Mouse (Mus musculus) heart, postnatal 25 days (tissue): ENCODE results near the gene AU021092. TPM values are rescaled to one million over a fixed set of nuclear protein-coding genes. Genes with fewer than 3 reads are reported as not detected.
A peak's percentile ranks its signal among the peaks of the same experiment; 100 is the strongest.

Source experiments
- DNase-seq: peaks from one replicate; pipeline ENCODE4 v3.0.0; 2022; ENCODE audit warnings: low spot score
- intact Hi-C: fragments of 180-260 bp; cut with DNase I; formaldehyde crosslinking; loops from one replicate; pipeline ENCODE4 v1.15.1; 2025
- total RNA-seq, 2 experiments: library from RNA; stranded (reverse); gene quantifications; 2 replicates each; pipeline ENCODE4 v1.2.3; 2021

The AU021092 gene
- total RNA-seq, 2 experiments from 2014 or later: 19.3 to 22.8 TPM

DNA sequence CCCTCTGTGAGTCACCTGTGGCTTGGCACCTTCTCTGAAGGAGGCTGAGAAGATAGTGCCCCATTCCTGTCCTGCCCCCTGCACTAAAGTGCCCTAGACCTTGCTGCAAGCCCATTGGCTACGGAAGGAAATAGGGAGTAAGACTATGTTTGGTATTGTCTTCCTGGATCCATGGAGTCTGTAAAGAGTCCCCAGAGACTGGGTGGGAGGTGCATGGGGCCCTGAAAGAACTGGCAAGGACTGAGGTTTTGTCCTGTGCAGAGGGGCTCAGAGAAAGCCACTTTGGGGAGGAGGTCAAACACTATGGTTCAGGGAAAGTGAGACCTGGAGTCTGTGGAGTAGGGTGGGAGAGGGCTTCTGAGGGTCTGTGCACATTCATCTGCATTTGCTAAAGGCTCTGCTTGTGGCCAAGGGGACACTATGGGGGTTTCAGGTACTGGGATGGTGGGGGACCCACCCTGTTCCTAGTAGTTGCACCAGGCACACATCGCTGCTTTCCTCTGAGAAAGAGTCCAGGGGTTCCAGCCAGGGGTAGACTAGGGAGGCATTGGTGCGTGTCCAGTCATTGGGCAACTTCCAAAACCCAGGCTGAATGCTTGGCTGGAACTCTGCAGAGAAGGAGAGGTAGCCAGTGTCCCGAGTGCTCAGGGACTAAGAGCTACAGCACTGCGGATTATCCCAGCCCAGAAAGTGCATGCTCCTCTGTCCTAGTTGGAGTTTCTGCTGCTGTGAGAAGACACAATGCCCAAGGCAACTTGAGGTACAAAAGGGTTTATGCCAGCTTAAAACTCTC is 4.6 kb downstream of the AU021092 start:
- no peak for DNase-seq
- intact Hi-C loops: no loop called here

DNA sequence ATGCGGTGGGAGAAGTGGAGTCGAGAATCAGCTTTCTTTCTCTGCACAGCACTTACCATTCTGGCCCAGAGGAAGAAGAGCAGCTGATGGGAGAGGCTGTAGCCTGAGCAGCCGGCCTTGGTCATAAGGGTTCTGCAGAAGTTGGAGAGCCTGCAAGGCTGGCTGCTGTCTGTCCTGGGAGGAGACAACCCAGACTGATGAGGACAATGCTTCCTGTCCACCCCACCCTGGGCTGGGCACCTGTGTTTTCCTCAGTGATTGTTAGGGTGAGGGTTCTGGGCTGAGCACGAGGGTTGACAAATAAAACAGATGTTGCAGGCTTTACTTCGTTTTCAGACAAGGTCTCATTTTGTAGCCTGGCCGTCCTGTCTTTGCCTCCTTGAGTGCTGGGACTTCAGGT is 5.4 kb downstream of the AU021092 start:
- intact Hi-C loops: no loop called here
- DNase-seq: no peak

DNA sequence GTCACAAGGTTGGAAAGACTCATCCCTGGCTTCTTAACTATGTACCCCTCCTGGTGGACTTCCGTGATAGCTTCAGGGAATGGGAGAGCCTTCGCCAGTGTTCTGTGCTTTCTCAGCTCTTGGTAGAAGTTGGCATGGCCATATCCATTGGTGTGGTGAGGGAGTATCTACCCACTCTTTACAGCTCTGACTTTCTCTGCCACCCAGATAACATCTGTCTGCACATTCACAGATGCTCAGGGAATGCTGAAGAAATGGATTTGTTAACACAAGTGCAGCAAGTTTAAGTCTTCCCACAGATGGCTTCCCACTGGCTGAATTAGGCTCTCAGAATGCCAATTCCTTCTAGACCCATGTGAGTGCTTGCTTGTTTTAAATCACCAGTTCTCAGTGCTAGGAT is 8.0 kb downstream of the AU021092 start:
- DNase-seq: no peak
- intact Hi-C loops: no loop called here

DNA sequence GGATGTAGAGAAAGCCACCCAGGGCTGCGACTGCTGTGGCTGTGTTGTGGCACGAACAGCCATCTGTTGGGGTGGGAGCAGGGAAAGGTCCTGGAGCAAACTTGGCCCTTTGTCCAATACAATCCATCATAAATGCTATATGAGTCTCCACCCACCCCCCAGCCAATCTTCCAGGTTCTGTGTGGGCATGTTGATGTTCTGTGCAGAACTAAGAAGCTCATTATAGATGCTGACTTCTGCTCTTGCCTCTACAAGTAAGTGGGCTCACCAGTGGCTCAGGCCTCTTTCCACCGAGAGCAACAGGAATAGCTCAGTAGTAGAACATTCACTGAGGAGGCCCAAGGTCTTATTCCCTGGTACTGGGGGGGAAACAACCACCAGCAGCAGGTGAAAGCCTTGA is 9.9 kb downstream of the AU021092 start:
- intact Hi-C loops: no loop called here
- no peak for DNase-seq

DNA sequence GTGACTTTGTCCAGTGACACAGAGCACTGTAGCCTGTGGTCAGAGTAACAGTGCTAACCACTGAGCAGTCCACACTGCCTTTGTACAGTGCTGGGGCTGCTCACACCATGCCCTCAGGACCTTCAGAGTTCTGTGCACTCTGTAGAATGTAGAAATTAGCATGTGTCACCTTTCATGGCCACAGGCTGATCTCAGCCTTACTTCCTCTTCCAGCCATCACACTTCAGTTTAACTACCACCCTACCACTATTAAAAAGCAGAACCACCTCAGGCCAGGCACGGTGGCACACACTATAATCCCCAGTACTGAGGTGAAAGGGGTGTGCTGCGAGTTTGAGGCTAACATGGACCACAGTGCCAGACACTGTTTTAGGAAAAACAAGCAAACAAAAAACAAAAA is 11.7 kb downstream of the AU021092 start:
- intact Hi-C loops: no loop called here
- no peak for DNase-seq

DNA sequence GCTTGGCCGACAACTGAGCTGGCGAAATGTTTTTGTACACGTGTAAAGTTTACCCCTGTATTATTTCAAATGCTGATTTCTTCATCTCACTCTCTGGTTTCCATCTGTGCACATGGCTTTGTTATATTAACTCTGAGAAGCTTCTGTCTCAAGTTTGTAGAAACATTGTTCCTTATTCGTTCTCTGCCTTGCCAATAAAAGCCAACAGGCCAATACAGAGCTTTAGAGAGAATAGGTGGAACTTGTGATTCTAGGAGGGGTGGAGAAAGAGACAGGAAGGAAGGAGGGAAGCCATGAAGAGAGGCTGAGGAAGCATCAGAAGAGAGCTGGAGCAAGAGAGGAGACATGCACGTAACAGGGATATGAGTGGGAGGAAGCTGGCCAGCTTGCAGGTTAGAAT is 16.0 kb downstream of the AU021092 start:
- no peak for DNase-seq
- intact Hi-C loops: no loop called here

DNA sequence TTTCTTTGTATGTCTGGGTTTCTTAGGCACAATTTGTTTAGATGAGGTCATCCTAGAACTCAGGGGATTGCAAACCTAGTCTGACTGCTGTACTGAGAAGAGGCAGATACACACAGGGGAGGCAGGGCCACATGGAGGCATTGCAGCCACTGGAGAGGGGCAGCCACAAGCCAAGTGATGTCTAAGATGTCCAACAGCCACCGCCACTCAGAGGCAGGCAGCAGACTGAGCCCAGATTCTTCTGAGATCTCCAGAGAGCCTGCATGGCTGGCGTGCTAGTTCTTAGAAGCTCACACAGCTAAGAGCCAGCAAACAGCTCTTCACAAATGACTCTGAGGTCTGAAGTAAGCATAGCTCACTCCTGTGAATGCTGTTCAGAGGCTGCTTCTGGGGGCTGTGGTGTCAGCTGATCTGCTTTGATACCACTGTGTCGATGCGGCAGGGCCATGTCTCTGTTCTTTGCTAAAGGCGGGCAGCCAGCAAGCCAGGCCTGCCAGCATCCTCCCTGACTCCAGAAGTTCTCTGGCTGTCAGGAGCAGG is 16.6 kb downstream of the AU021092 start:
- intact Hi-C loops: no loop called here
- DNase-seq: no peak

DNA sequence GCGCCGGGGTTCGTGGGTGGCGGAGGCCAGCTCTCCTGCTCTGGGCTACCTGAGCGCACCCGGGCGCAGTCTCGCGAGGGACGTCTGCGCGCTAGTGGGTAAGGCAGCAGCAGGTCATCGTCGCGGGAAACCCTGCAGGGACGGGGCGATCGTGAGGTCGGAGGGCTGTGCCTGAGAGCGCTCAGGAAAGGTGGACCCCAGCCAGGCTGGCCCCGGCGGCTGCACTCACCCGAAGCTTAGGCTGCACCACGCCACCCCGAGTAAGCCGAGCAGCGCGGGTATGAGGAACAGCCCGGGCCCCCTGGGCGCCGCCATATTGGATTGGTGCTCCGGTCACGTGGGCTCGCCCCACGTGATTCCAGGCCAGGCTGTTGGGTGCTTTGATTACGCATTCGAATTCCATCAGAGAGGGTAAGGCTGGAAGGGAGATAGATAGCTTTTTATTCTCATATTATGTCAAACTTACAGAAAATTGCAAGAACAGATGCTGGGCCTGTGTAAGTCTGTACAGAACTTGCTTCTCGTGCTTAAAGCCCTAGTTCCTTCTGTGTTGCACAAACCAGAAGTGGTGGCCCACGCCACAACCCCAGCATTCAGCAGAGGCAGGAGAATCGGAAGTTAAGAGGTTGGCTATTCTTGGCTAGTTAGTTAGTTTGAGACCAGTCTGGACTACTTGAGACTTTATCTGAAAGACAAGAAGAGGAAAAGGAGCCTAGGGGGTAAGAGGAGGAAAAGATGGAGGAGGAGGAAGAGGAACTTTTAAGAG is 18.2 kb downstream of the AU021092 start, which contains the start of gene Nagpa:
Gene Nagpa, minus strand, starts transcription at position 345 of the 766 bp plus-strand sequence.
- DNase-seq: peak; percentile 51
- intact Hi-C loops: loop anchor here (2.0 to 5.0 kb wide), 2 partner anchors 51 to 268 kb away; partner anchors contain the start of gene Eef2kmt

DNA sequence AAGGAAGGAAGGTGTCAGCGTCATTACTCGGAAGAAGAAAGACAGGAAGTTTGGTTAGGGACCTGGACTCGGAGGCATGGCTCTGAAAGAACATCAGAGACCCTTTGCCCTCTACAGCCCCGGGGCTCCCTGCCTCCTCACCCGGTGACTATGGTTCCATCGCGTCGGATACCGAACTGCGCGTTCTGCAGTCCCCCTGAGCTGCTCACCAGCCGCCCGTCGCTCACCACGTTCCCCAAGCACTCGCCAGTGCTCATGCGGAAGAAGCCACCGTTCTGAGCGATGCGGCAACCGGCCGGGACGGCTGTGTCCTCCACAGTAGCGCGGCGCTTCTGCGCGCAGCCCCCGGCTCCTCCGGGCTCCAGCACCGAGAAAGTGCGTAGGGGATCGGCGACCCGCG is 18.9 kb downstream of the AU021092 start:
- DNase-seq: no peak
- intact Hi-C loops: loop anchor here (2.0 to 5.0 kb wide), 2 partner anchors 52 to 269 kb away; partner anchors contain the start of gene Eef2kmt

DNA sequence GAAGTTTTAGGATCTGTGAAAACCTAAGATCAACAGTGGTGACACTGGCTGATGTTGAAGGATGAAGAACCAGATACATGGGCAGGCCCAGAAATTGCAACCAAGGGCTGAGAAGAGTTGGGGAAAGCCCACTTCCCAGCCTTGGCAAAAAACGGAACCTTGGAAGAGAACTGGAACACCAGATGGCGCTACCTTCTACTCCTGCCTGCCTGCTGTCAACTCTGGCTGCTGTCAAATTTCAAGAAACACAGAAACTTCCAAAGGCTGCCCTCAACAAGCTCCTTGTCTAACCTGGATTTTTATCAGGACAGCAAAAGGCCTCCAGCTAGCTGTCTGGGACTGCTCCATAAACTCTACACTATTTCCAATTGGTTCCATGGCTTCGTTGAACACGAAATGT is 19.4 kb downstream of the AU021092 start:
- DNase-seq: no peak
- intact Hi-C loops: loop anchor here (1.0 to 5.0 kb wide), 3 partner anchors 42 to 270 kb away; partner anchors contain the start of gene Eef2kmt

DNA sequence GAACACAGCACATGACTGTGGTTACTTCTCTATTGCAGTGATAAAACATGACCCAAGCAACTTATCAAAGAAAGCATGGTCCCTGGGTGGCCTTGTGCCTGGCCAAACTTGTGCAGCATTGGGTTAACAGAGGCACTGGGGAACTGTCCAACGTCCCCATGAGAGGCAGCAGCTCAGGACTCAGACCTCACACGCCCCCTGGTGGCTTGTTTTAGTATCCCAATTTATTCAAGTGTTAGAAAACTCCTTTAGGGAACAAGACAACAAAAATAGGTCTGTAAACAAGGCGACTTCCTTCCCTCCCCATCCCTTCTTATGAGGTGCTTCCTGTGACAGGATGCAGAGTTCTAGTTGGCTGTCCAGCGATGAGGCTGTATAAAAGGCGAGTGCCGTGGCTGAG is 27.0 kb downstream of the AU021092 start:
- intact Hi-C loops: no loop called here
- DNase-seq: no peak

DNA sequence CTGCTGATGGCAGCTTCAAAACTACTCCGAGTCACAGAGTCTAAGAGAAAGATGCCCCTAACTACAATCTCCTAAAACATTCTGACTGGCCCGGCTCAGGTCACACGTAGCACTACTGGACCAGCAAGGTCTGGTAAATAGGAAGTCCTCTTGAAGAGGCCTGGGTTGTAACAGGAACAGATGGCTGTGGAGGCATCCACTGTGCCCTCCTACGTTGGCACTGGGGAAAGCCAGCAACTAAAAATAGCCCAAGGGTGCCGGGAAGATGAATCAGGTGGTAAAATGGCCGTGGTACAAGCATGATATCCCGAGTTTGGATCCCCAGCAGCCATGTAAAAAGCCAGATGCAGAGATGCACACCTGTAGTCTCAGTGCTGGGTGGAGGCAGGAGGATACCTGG is 35.9 kb downstream of the AU021092 start:
- intact Hi-C loops: no loop called here
- DNase-seq: no peak

DNA sequence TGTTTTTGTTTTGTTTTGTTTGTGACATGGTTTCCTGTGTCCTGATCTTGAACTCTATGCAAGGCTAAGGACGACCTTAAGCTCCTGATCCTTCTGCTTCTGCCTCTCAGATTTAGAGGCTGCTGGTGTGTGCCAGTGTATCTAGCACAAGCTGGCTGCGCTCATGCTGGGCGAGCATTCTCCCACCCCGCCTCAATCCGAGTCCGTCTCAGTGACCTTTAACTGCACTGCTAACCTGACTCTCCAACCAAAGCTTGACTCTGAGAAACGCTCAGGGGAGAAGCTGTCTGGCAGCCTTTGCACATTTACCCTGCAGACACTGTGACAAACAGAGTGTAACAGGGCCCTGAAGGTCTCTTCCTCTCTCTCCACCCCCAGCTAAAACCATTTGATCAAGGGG is 36.4 kb downstream of the AU021092 start:
- intact Hi-C loops: no loop called here
- no peak for DNase-seq

DNA sequence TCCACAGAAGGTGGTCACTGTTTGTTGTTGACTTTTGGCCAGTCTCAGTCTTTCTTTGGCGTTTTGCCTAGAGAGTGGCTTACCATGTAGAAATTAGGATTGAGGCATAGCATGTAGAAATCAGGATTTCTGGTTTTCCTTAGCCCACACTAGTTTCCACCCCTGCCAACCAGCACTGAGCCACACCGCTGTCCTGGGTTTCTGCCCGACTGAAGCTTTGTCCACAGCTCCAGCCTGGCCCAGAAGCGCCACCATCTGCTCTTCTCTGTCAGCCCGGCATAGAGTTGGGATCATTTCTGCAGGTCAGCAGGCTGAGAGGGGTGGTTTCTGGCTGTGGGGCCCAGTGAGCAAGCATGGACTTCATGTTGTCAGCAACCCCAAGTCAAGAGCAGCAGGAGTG is 37.1 kb downstream of the AU021092 start:
- intact Hi-C loops: no loop called here

DNA sequence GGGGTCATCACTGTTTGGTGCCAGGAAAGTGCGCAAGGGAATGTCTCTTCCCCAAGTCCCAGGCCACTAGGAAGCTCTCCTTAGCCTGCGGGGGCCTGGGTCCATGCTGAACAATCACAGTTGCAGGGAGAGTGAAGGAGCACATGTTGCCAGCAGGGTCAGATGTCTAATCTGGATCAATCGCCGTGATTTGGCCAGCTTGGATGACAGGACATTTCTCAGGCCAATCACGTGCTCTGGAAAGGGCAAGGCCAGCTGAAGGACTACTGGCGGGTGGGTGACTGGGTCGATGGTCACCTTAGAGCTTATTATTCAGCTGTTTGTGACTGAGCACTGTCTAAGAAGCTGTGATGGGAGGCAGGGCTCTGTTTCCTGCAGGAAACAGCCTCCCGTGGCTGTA is 38.0 kb downstream of the AU021092 start:
- intact Hi-C loops: no loop called here
- no peak for DNase-seq

More for the DNA sequence above, 37.1 kb downstream of the AU021092 start:
- no peak for DNase-seq

DNA sequence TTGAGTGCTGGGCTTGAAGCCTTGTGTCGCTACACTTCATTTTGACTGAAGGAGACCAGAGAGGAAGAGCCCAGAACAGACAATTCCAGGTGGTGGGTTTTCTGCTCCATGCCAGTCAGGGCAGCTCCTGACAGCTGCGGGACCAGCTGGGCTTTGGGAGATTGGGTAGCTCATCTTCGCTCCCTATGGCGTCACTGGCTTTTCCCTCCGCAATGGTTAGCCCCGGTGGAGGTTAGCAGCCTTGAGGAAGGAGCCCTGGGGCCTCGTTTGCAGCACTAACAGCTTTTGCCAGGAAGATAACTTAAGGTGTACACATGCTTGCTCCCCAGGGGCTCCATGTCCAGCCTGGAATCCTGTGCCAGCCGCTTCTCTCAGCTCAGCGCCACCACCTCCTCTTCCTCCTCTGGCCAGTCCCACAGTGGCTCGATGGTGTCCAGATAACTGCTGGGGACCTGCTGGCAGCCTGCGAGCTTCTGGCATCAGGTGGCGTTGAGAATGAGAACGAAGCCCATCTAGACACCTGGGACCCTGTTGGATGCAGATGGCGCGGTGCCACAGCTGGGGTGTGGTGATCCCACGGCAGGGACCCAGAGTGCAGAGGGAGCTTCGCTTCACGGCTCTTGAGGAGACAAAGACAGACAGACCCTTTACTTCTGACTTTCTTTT is 38.7 kb downstream of the AU021092 start:
- DNase-seq: no peak
- intact Hi-C loops: no loop called here

DNA sequence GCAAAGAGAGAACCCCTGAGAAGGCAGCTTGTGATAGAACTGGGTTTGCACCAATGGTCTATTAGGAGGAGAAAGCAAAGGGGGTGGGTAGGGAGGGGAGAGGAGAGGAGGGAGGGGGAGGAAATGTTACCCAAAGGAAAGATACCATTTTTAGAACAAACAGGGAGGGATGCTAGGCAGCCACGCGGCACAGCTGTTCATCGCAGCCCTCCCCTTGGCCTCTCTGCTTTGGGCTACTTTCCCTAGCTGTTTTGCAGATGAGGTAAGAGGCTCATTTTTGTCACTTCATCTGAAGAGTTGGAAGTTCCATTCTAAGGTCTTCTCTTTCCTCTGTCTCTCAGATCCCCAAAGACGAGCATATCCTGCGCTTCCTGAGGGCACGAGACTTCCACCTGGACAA is 49.5 kb downstream of the AU021092 start:
- intact Hi-C loops: no loop called here
- DNase-seq: no peak

DNA sequence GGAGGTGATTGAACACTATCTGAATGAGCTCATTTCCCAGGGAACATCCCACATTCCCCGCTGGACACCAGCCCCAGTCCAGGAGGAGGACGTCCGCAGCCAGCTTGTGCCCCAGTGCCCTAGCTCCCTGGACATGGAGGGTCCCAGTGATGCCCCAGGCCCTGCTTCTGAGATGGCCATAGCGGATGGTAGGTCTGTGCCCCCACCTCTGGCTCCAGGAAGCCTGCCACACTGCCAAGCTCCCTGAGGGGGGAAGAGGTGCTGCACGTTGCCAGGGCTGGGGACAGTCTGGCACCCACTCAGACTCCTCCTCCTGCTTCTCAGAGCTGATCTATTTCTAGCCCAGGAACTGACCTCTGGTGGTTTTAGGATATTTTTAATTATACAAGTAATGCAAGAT is 53.3 kb downstream of the AU021092 start:
- intact Hi-C loops: no loop called here
- no peak for DNase-seq

DNA sequence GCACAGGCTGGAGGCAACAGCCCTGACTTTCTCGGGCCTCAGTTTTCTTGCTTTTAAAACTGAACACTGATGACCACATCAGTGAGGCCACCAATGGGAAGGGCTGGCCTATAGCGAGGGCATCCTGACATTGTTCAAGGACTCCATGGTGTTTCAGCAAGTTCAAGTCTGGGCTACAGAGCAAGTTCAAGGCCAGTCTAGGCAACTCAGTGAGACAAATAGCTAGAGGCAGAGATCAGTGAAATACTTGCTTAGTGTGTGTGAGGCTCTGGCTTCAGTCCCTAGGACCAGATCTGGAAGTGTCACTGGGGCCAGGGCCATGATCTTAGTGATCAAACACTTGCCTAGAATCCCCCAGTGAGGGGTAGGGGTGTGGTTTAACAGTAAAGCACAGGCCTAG is 54.1 kb downstream of the AU021092 start:
- no peak for DNase-seq
- intact Hi-C loops: no loop called here

DNA sequence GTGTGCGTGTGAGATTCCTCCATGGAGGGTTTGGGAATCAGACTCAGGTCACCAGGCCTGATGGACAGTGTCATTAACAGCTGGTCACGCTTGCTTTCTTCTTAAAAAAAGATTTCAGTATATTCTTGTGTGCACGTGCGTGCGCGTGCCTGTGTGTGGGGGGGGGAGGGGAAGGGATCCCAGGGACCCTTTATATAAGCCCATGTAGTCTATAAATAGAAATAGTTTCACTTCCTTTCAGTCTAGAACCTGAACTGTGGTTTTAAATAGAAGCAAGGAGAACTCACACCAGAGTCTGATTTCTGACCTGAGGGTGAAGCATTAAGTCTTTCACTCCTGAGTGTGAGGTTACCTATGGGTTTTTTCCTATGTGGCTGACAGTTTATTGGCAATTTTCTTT is 57.8 kb downstream of the AU021092 start:
- no peak for DNase-seq
- intact Hi-C loops: no loop called here
